Mouse (Mus musculus) megakaryocyte progenitor cell, adult 5-6 weeks (primary cell): ENCODE data around the gene Poln. TPM values are rescaled to one million over a fixed set of nuclear protein-coding genes. Genes with fewer than 3 reads are reported as not detected.

Source experiments
- ATAC-seq: replicated peaks from 2 replicates; pipeline ENCODE4 v1.8.0; 2016; ENCODE audit warnings: mild to moderate bottlenecking, moderate TSS enrichment, inconsistent platforms; ENCODE audit not compliant: poor library complexity
- total RNA-seq, 2 experiments: library from RNA; stranded (forward) in 1 of 2; stranded (reverse) in 1 of 2; fragments of 157-497, 149-512 nt in 1 of 2; fragments of 200-1000 nt in 1 of 2; gene quantifications; 2 replicates each; pipeline versions ENCODE4 v1.2.3 to v1.2.4; 2015 to 2017

Gene Poln
- total RNA-seq, 2 experiments from 2014 or later: 1.7 to 2.5 TPM

- ATAC-seq: no peak
Measured at GRCm38 (mm10) chr5:34132731-34133130, 36.5 kb downstream of the Poln start.

- ATAC-seq: no peak
Measured at GRCm38 (mm10) chr5:34124131-34124530, 45.1 kb downstream of the Poln start.

GRCm38 (mm10) chr5:34119121-34119856 lies 50.0 kb downstream of the Poln start:
- ATAC-seq: no peak

GRCm38 (mm10) chr5:34105681-34106080 lies 63.6 kb downstream of the Poln start:
- peak; percentile 61 for ATAC-seq

GRCm38 (mm10) chr5:34097333-34097732 lies 71.9 kb downstream of the Poln start:
- ATAC-seq: peak; percentile 58; the same call in 1 of the 2 replicates

GRCm38 (mm10) chr5:34093021-34093420 lies 76.2 kb downstream of the Poln start:
- ATAC-seq: no peak

- no peak for ATAC-seq
Measured at GRCm38 (mm10) chr5:34032520-34032919, 136.7 kb downstream of the Poln start.

GRCm38 (mm10) chr5:34031022-34031421 lies 138.2 kb downstream of the Poln start:
- ATAC-seq: 0 out of 2 replicates have a peak, but pooled peaks have one; percentile 20

GRCm38 (mm10) chr5:34030101-34030500 lies 139.1 kb downstream of the Poln start:
- no peak for ATAC-seq

GRCm38 (mm10) chr5:34018968-34019367 lies 150.3 kb downstream of the Poln start:
- ATAC-seq: no peak

GRCm38 (mm10) chr5:34014652-34015051 lies 154.6 kb downstream of the Poln start:
- ATAC-seq: no peak

GRCm38 (mm10) chr5:34007392-34007941 lies 161.8 kb downstream of the Poln start:
- ATAC-seq: no peak

- no peak for ATAC-seq
Measured at GRCm38 (mm10) chr5:34006832-34007231, 162.4 kb downstream of the Poln start.

GRCm38 (mm10) chr5:34004618-34005017 lies 164.6 kb downstream of the Poln start:
- no peak for ATAC-seq

- ATAC-seq: no peak
Measured at GRCm38 (mm10) chr5:34002636-34003035, 166.6 kb downstream of the Poln start.

- ATAC-seq: no peak
Measured at GRCm38 (mm10) chr5:34001401-34001800, 167.8 kb downstream of the Poln start.

- no peak for ATAC-seq
Measured at GRCm38 (mm10) chr5:34000809-34001208, 168.4 kb downstream of the Poln start.

- ATAC-seq: no peak
Measured at GRCm38 (mm10) chr5:33999466-34000090, 169.7 kb downstream of the Poln start.

- no peak for ATAC-seq
Measured at GRCm38 (mm10) chr5:33998505-33998877, 170.8 kb downstream of the Poln start.

GRCm38 (mm10) chr5:33997829-33998504 lies 171.3 kb downstream of the Poln start:
- ATAC-seq: no peak

GRCm38 (mm10) chr5:33997051-33997741 lies 172.1 kb downstream of the Poln start:
- ATAC-seq: no peak
